Mouse (Mus musculus) erythroblast, embryonic 14.5 days (primary cell): ENCODE data around the gene Mrap.

Source experiments
- GATA1 ChIP-seq: IDR thresholded peaks from 2 replicates; pipeline ENCODE4 v1.6.1; 2012; ENCODE audit warnings: low read length, inconsistent platforms, mixed read lengths
- TAL1 ChIP-seq: IDR thresholded peaks from 3 replicates; pipeline ENCODE4 v1.6.1; 2012; ENCODE audit warnings: low read length, inconsistent platforms, mixed read lengths

DNA sequence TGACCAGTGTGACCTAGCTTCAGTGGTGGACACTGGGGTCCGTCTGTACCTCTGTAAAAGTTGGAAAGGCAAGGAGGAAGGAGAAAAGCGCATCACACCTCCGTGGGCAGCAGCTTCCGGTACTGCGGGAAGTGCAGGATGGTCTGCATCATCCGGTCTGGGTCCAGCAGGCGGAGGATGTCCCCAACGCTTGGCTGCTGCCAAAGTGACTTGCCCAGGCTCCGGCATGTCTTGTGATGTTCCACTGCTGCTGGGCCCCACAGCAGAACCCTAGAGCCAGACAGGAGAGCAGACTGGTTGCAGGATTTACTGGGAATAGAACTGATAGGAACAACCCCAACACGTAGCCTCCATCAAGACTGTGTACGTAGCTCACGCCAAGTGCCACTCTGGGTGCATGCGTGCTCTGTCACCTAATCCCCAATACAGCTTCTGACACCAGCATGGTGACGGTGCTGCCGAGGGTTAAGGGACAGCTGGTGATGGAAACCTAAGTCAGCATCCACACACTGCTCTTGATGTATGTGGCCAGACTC is 29.0 kb downstream of the Mrap start:
- TF ChIP-seq GATA1 (no peak), TAL1 (no peak)
